Mouse (Mus musculus) small intestine, adult 2 months (tissue): Measurements from ENCODE around the gene Fam227b. TPM values are rescaled to one million over a fixed set of nuclear protein-coding genes. Genes with fewer than 3 reads are reported as not detected.

Experiments used
- H3K27ac ChIP-seq: fragments of 200-500 bp; 2 replicates; pipeline ENCODE4 v1.5.1; 2012; ENCODE audit warnings: low read depth, low read length, control low read depth, inconsistent platforms; ENCODE audit not compliant: insufficient read depth
- H3K27me3 ChIP-seq: fragments of 200-500 bp; 2 replicates; pipeline ENCODE4 v1.6.1; 2012; ENCODE audit warnings: mild to moderate bottlenecking, moderate library complexity, low read length, inconsistent platforms; ENCODE audit not compliant: control insufficient read depth, insufficient read depth
- H3K36me3 ChIP-seq: fragments of 200-500 bp; 2 replicates; pipeline ENCODE4 v1.6.1; 2012; ENCODE audit warnings: mild to moderate bottlenecking, low read length, control low read depth, inconsistent platforms; ENCODE audit not compliant: control insufficient read depth, insufficient read depth
- H3K4me1 ChIP-seq: fragments of 200-500 bp; 2 replicates; pipeline ENCODE4 v1.6.1; 2012; ENCODE audit warnings: low read length, inconsistent platforms, mixed read lengths; ENCODE audit not compliant: control insufficient read depth, insufficient read depth, insufficient read length
- H3K4me3 ChIP-seq: fragments of 200-500 bp; 2 replicates; pipeline ENCODE4 v1.5.1; 2012; ENCODE audit warnings: low read depth, mild to moderate bottlenecking, control low read depth, inconsistent platforms, low read length, moderate library complexity
- CTCF ChIP-seq: fragments of 200-500 bp; IDR thresholded peaks from 2 replicates; pipeline ENCODE4 v1.5.1; 2012; ENCODE audit warnings: low read depth, mild to moderate bottlenecking, control low read depth, inconsistent platforms, low read length, moderate library complexity, mixed read lengths; ENCODE audit not compliant: insufficient replicate concordance, insufficient read length; ENCODE audit errors: extremely low read depth
- POLR2A ChIP-seq: fragments of 200-500 bp; IDR thresholded peaks from 2 replicates; pipeline ENCODE4 v1.6.1; 2012; ENCODE audit warnings: low read depth, mild to moderate bottlenecking, control low read depth, inconsistent platforms, low read length, moderate library complexity
- WGBS: fragments of 180-500 bp; shearing (Covaris S2); methylation state at CpG from one replicate; pipeline ENCODE4 v1.1.7; 2018; 5-methylcytosine and 5-hydroxymethylcytosine counted together
- polyA plus RNA-seq: library from polyadenylated mRNA; depleted of rRNA; stranded (reverse); fragments of >200 nt; gene quantifications from 2 replicates; pipeline ENCODE4 v1.2.3, GENCODE M21; 2012

Gene Fam227b
- polyA plus RNA-seq, 1 experiment = not detected

DNA sequence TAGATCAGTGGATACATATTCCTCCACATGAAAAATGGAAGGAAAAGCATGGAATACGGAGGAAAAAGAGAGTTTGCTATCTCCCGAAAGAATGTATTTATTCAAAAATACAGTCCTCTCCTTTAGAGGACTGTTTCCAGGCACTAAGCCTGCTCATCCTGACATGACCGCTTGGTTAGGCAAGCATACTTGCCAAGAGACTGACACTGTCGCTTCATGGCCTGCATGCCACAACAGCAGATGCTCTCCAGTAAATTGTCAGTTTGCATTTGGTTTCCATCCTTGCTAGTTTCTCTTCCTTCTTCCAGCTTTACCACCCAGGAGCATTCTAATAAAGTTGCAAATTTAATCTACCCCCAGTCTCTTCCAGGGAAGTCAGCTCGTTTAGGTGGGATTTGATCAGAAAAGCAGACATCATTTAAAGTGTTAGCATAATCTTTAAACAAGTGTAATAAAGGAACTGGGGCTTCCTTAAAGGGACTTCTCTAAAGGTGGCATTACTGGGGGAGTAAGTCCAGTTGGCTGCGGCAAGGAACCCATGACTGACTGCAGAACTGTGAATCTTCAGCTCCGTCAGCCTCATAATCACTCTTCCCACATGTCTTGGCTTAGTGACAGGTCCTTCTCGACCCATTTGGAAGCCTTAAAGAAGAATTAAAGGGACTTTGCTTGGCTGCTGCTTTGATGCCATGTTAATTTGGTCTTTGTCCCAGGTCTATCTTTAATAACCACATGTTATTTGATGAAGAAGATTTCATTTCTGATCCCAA is 15.2 kb upstream of the Fam227b start:
- TF ChIP-seq POLR2A (no peak), CTCF (no peak)
- no peaks in the 10 kb centered on the region for H3K4me1 ChIP-seq
- peaks cover 4% of the 10 kb centered on the region; the same call in 1 of the 2 replicates for H3K36me3 ChIP-seq
- H3K27ac ChIP-seq = no peak overlapping the region
- no peak overlapping the region for H3K4me3 ChIP-seq
- no peaks in the 10 kb centered on the region for H3K27me3 ChIP-seq
- 82% methylated on average over 8 of the region's 8 CpGs for WGBS

DNA sequence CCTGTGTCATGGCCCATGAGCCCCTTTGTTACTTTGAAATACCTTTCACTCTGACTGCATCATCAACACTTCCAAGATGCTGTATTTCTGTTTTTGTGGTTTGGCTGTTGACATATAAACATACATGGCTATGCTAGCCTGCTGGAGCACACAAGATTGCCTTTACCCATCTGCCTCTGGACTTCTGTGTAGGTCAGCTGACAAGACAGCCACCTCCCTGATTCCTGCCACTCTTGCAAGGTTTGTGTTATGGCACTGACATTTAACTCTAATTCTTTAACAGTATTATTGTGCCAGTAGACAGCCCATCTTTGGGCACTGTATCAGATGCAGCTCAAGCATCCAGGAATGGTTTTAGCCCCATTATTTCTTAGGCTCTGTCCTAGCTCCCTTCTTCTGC is 14.5 kb upstream of the Fam227b start:
- H3K27ac ChIP-seq = no peak overlapping the region
- TF ChIP-seq POLR2A (no peak), CTCF (no peak)
- no peaks in the 10 kb centered on the region for H3K27me3 ChIP-seq
- no peak overlapping the region for H3K4me3 ChIP-seq
- H3K36me3 ChIP-seq = peaks cover 9% of the 10 kb centered on the region
- H3K4me1 ChIP-seq = no peaks in the 10 kb centered on the region

DNA sequence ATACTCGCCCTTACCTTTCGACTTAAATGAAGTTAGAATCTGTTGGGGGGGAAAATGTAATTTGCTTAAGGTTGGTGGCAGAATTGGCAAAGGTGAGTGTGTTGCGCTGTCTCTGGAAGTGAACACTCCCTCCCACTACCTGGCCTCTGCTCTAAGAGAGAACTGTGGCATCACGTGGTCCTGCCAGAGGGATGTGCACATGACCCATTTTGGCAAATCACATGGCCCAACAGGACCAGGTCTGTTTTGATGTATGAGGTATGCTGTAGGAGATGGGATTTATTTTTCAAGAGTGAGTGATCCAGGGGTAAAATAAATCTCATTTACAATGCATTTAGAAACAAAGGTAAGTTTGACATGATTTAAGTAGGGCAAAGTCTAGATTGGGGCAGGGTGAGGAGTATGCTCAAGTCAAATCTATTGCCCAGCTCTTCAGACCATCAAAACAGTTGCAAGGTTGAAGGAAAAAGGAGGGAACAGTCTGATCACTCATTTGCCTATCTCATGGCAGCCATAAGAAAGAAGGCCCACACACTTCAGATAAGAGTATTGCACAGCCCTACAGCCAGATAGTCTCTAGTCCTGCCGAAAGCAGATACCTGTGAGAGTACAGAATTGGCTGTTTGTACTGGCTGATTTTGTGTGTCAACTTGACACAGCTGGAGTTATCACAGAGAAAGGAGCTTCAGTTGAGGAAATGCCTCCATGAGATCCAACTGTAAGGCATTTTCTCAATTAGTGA is 13.6 kb upstream of the Fam227b start:
- WGBS = 89% methylated on average over 5 of the region's 5 CpGs
- Histone ChIP-seq H3K27ac (no peak overlapping the region), H3K4me3 (no peak overlapping the region), H3K27me3 (no peaks in the 10 kb centered on the region), H3K36me3 (peaks cover 9% of the 10 kb centered on the region), H3K4me1 (no peaks in the 10 kb centered on the region)
- TF ChIP-seq POLR2A (no peak), CTCF (no peak)

DNA sequence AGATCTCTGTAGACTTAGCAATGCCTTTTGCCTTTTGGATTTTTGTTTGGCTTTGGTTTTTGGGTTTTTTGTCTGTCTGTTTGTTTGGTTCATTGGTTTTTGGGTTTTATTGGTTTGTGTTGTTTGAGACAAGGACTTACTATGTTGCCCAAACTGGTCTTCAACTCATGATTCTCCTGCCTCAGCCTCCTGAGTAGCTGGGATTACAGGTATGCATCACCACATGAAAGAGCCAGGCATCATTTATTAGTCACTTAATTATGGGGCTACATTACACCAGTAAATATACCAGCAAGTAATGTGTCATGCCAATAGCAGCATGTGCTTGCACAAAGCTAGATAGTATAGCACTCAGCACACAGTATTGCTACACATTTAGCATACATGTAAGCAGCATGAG is 4.1 kb downstream of the Fam227b start:
- Histone ChIP-seq H3K4me3 (no peak overlapping the region), H3K36me3 (no peaks in the 10 kb centered on the region), H3K4me1 (no peaks in the 10 kb centered on the region), H3K27me3 (no peaks in the 10 kb centered on the region), H3K27ac (no peak overlapping the region)
- TF ChIP-seq CTCF (no peak), POLR2A (no peak)

DNA sequence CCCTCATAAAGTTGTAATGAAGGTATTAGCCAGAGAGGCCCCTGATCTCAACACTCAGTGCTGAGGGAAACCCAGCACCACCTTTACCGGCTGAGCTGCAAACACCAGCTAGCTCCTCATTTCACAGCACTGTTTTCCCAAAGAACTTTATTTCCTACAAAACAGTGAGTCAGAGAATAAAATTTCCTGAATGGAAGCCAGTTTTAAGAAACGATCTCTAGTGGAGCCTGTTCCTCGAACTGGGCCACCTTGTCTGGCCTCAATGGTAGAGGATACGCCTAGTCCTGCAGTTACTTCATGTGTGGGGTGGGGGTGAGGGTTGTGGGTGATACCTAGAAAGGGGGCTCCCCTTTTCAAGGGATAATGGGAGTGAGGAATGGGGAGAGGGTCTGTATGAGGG is 57.2 kb downstream of the Fam227b start:
- H3K4me1 ChIP-seq = no peaks in the 10 kb centered on the region
- 79% methylated on average over 4 of the region's 4 CpGs for WGBS
- H3K36me3 ChIP-seq = no peaks in the 10 kb centered on the region
- H3K27ac ChIP-seq = no peak overlapping the region
- TF ChIP-seq POLR2A (no peak), CTCF (no peak)
- H3K27me3 ChIP-seq = no peaks in the 10 kb centered on the region
- no peak overlapping the region for H3K4me3 ChIP-seq

DNA sequence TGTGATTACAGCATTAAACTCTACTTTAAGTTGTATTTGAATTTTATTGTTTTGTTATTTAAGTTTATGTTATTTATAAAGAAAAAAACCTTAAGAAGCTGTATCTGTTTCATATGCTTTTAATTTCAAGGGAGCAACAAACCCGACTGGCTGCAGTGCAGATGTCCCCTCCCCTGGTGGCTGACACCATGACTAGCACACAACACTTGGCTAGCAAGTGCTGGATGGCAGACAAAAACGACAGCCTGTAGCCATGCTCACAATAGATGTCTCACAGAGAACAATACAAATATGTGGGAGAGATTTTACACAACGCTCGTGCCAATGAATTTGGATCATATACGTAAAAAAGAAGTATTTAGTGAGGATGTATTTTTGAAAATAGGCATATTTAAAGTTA is 61.4 kb downstream of the Fam227b start:
- no peak overlapping the region for H3K4me3 ChIP-seq
- no peaks in the 10 kb centered on the region for H3K36me3 ChIP-seq
- 67% methylated on average over 5 of the region's 5 CpGs for WGBS
- H3K27ac ChIP-seq = no peak overlapping the region
- no peaks in the 10 kb centered on the region for H3K27me3 ChIP-seq
- TF ChIP-seq POLR2A (no peak), CTCF (no peak)
- H3K4me1 ChIP-seq = no peaks in the 10 kb centered on the region

DNA sequence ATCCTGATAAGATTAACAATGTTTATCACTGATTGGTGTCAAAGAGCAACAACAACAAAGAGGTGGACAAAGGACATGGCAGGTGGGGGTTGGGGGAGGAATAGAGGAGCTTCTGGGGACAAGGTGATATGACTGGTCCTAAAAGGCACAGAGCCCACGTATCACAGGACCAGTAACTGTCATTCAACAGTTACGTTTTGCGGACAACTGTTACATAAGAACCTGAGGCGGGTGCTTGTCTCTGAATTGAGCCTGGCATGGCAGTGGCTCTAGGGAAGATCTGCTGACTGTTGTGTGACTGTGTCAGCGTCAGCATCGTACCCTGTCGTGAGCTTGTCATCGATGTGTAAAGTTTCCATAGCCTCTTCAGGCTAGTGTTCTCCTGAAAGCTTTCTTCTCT is 65.6 kb downstream of the Fam227b start:
- Histone ChIP-seq H3K36me3 (no peaks in the 10 kb centered on the region), H3K27ac (no peak overlapping the region)
- whole genome bisulfite sequencing = 65% methylated on average over 8 of the region's 8 CpGs

More for the DNA sequence above, 65.6 kb downstream of the Fam227b start:
- no peaks in the 10 kb centered on the region for H3K4me1 ChIP-seq
- no peaks in the 10 kb centered on the region for H3K27me3 ChIP-seq
- no peak overlapping the region for H3K4me3 ChIP-seq
- TF ChIP-seq CTCF (no peak), POLR2A (no peak)
